Comparison of ENCODE assay signal across 21 mouse cellular contexts in genomic region chr3:53707101-53707500, GRCm38 (mm10). TPM values are rescaled to one million over a fixed set of nuclear protein-coding genes. Genes with fewer than 3 reads are reported as not detected.
DNase-seq lines count a peak whose midpoint lies in the region; ATAC-seq lines count a peak whose summit lies in the region.
"Had no signal": no experiment of that assay in that cellular context is flagged by ENCODE, and none has a peak within 500 bp of the region (broad histone marks: within the 10 kb centered on the region; RNA-seq: fewer than 3 reads in every experiment).

No protein-coding gene starts in this region.

- intact Hi-C loops in heart, postnatal 14 days (cut with DNase I): no loop called here

- H3K9ac ChIP-seq in kidney, embryonic 14.5 days (ENCODE audit: low read depth, low read length): no peak overlapping the region
- no peak overlapping the region; the same call in 1 of the 2 replicates for H3K9ac ChIP-seq in heart, embryonic 13.5 days
- H3K9ac ChIP-seq: embryonic facial prominence, embryonic 13.5 days; hindbrain, embryonic 13.5 days; liver, embryonic 13.5 days; midbrain, embryonic 12.5 days; neural tube, embryonic 13.5 days had no signal

- no peaks in the 10 kb centered on the region for H3K9me3 ChIP-seq in kidney, embryonic 14.5 days (ENCODE audit: control insufficient read depth, low read length)
- H3K9me3 ChIP-seq in heart, embryonic 13.5 days: no peaks in the 10 kb centered on the region
- H3K9me3 ChIP-seq: embryonic facial prominence, embryonic 13.5 days; hindbrain, embryonic 13.5 days; limb, embryonic 10.5 days; liver, embryonic 13.5 days; midbrain, embryonic 12.5 days; neural tube, embryonic 13.5 days had no signal

- peak; percentile 7 for DNase-seq in kidney, adult 18-20 months
- peak; percentile 11 to 33 for DNase-seq in heart, postnatal 14 days
- peak; percentile 17 for DNase-seq in kidney, postnatal 10 days
- no peak for DNase-seq in thymus, postnatal 10 days (ENCODE audit: low spot score in 2 of 2)
- DNase-seq in layer of hippocampus, postnatal 36 days: no peak
- DNase-seq: adrenal gland, postnatal 10 days; B cell, adult 2 months; cerebellum, adult 2 months; liver, embryonic 13.5 days; right cerebral cortex, postnatal 14 days; thymus, postnatal 25 days had no signal

- H3K4me3 ChIP-seq in kidney, embryonic 14.5 days (ENCODE audit: low read length): no peak overlapping the region
- no peak overlapping the region for H3K4me3 ChIP-seq in heart, embryonic 13.5 days
- H3K4me3 ChIP-seq: embryonic facial prominence, embryonic 13.5 days; hindbrain, embryonic 13.5 days; limb, embryonic 10.5 days; liver, embryonic 13.5 days; midbrain, embryonic 12.5 days; neural tube, embryonic 13.5 days had no signal

- no peaks in the 10 kb centered on the region for H3K27me3 ChIP-seq in kidney, embryonic 14.5 days (ENCODE audit: control insufficient read depth, insufficient read depth, low read length)
- H3K27me3 ChIP-seq in heart, embryonic 13.5 days (replicated peaks): no peaks in the 10 kb centered on the region
- H3K27me3 ChIP-seq: embryonic facial prominence, embryonic 13.5 days; hindbrain, embryonic 13.5 days; liver, embryonic 13.5 days; midbrain, embryonic 12.5 days; neural tube, embryonic 13.5 days had no signal

- H3K4me2 ChIP-seq in kidney, embryonic 14.5 days (replicated peaks; ENCODE audit: low read depth, low read length): no peak overlapping the region
- H3K4me2 ChIP-seq in heart, embryonic 13.5 days: peak overlapping the region; percentile 26; the same call in 1 of the 2 replicates
- H3K4me2 ChIP-seq: embryonic facial prominence, embryonic 13.5 days; hindbrain, embryonic 13.5 days; liver, embryonic 13.5 days; midbrain, embryonic 12.5 days; neural tube, embryonic 13.5 days had no signal

- 70% methylated on average over 3 of the region's 3 CpGs for WGBS in kidney, embryonic 14.5 days
- WGBS in heart, embryonic 13.5 days: 44% methylated on average over 3 of the region's 3 CpGs

- no peak overlapping the region for H3K27ac ChIP-seq in kidney, embryonic 14.5 days (ENCODE audit: low read depth, low read length)
- H3K27ac ChIP-seq in heart, embryonic 13.5 days (replicated peaks): peak overlapping the region; percentile 63
- H3K27ac ChIP-seq: embryonic facial prominence, embryonic 13.5 days; hindbrain, embryonic 13.5 days; limb, embryonic 10.5 days; liver, embryonic 13.5 days; macrophage; midbrain, embryonic 12.5 days; neural tube, embryonic 13.5 days; stomach, postnatal 0 days had no signal

- H3K36me3 ChIP-seq in kidney, embryonic 14.5 days (ENCODE audit: control insufficient read depth, insufficient read depth, low read length): no peaks in the 10 kb centered on the region
- H3K36me3 ChIP-seq in heart, embryonic 13.5 days: no peaks in the 10 kb centered on the region
- H3K36me3 ChIP-seq: embryonic facial prominence, embryonic 13.5 days; hindbrain, embryonic 13.5 days; limb, embryonic 10.5 days; liver, embryonic 13.5 days; midbrain, embryonic 12.5 days; neural tube, embryonic 13.5 days had no signal

- no peaks in the 10 kb centered on the region for H3K4me1 ChIP-seq in kidney, embryonic 14.5 days (ENCODE audit: control insufficient read depth, insufficient read depth, low read length)
- peaks cover 30% of the 10 kb centered on the region for H3K4me1 ChIP-seq in heart, embryonic 13.5 days
- H3K4me1 ChIP-seq: hindbrain, embryonic 13.5 days; liver, embryonic 13.5 days; neural tube, embryonic 13.5 days had no signal

- ATAC-seq in kidney, embryonic 14.5 days (ENCODE audit: low FRiP score, low TSS enrichment): no peak
- ATAC-seq in heart, embryonic 13.5 days (ENCODE audit: extremely low read depth, insufficient number of reproducible peaks, low FRiP score, low TSS enrichment): peak; percentile 61
- ATAC-seq: forebrain, embryonic 16.5 days had no signal

RNA-seq across cellular contexts. Expression of gene Frem2, which starts 49.9 kb away (rescaled TPM):
- polyA plus RNA-seq in kidney, embryonic 14.5 days (2014; fragmentation: Nextera tagmentation; extraction: Ambion mirVana): 14.8 and 27.0 TPM in 2 replicates
- 3.7 and 4.0 TPM in 2 replicates for polyA plus RNA-seq in heart, embryonic 13.5 days (2015; fragmentation: Nextera tagmentation; extraction: Ambion mirVana)
- total RNA-seq in heart, postnatal 14 days (2021): 10 to 100 TPM; 14.6 to 15.0 TPM
- total RNA-seq in layer of hippocampus, postnatal 36 days (2021): 1 to 10 TPM; 2.1 to 2.5 TPM
- polyA plus RNA-seq: macrophage had no signal

Comparison
In these comparisons a context has a peak if more than half of its experiments do, and no peak if none do; other contexts are left out.
1. DNase-seq: peak in kidney, adult 18-20 months (single experiment), heart, postnatal 14 days (2 of 2) and kidney, postnatal 10 days (single experiment); none in thymus, postnatal 10 days (0 of 2) and layer of hippocampus, postnatal 36 days (0 of 2).
2. RNA of gene Frem2, which starts 49.9 kb away (total RNA-seq): 14.6 to 15.0 TPM in heart, postnatal 14 days; 2.1 to 2.5 TPM in layer of hippocampus, postnatal 36 days; every median in the first group is over 4 times any median in the second.